Mouse (Mus musculus): ENCODE data around the gene Phc2. TPM values are rescaled to one million over a fixed set of nuclear protein-coding genes. Genes with fewer than 3 reads are reported as not detected.

The Phc2 gene
- total RNA-seq, 2 experiments from 2014 or later, result 29.8 to 36.7 TPM

GRCm38 (mm10) chr4:128743031-128743626 is 88.6 kb downstream of the Phc2 start:
- no peak for DNase-seq

DNA sequence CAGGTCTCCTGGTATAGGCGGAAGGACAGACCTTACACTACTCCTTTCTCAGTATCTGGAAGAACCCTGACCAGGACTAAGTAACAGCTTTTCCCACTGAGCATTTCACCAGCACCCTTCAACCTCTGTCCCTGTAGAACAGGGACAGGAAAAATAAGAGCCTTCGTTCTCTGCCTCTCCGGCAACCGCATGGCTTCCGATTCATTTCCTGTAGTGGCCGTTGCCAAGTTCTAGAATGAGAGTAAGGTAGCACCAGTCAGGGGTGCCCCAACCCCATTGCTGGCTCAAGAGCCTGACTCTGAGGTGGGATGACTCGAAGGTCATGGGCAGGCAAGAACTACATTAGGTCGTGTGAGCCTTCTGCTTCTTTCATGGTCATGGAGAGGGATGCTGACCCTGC is 90.7 kb downstream of the Phc2 start:
- no peak for DNase-seq

DNA sequence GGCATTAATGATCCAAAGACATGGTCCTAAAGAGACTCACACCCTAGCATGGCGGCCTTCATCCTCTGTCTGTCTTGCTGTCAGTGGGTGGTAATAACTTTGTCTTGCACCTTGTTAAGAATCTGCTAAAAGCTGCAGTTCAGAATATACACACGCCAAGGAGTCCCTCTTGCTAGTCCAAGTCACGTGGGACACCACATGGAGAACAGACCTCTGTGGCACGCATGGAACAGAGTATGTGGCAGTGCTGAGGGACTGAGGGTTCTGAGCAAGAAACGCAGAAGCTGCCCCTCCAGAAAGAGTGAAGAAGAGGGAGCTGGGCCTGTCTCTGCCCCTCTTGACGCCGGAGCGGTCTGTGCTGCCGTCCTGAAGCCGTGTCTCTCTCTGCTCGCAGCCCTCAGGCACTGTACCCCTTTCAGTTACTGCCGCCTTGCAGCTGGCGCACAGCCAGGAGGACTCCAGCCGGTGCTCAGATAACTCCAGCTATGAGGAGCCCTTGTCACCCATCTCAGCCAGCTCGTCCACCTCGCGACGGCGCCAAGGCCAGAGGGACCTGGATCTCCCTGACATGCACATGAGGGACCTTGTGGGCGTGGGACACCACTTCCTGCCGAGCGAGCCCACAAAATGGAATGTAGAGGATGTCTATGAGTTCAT is 93.2 kb downstream of the Phc2 start:
- no peak for DNase-seq

DNA sequence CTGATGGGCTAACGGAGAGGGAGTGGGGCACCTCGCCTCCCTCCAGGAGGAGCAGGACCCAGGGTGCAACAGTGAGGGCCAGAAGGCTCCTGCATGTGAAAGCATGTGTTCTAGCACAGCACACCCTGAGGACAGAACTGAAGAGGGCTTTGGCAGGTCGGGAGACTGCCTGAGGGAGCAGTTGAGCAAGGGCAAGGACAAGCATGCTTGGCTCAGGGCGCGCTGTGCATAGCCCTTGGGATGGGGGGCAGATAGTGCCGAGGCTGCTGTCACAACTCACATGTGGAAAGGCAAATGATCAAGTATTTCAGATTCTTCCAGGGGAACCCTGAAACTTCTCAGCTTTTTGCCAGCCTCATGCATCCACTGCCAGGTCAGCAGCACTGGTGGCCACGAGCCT is 93.8 kb downstream of the Phc2 start:
- no peak for DNase-seq

- DNase-seq, result no peak
These were observed 96.5 kb downstream of the Phc2 start for GRCm38 (mm10) chr4:128751006-128751405.

DNA sequence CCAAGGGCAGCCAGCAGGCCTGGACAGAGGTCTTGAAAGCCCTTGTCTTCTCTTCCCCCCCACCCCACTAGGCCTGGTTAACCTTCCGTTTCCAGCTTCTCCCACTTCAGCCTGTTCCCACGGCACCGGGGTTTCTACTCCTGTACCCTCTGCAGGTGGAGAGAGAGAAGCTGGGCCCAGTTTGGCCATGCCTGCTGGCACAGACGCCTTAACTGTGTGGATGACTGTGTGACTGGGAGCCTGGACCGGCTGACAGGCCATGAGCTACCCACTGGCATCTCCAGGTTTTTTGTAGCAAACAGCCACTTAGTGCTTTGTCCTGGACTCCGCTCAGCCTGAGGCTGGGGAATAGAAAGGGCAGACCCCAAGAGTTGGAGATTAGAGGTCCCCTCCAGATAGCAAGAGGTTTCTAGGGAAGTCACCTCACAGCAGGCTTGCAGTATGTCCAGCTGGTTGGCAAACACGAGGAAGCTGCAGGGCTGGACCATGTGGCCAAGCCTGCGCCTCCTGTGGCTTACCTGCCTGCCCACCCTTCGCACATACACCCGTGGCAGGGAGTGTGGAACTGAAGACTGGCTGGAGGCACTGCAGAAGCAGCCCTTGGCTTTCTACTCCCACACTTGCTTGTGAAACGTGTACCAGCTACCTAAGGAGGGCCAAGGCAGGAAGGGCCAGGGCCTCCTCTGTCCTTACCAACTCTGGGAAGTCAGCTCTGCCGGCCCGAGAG is 97.7 kb downstream of the Phc2 start:
- no peak for DNase-seq

- no peak for DNase-seq
These were observed 99.1 kb downstream of the Phc2 start for GRCm38 (mm10) chr4:128753571-128753970.

- no peak for DNase-seq
These were observed 100.6 kb downstream of the Phc2 start, which contains the start of gene A3galt2 for GRCm38 (mm10) chr4:128755064-128755463. TSS of gene A3galt2 (plus strand) at chr4:128755364.

GRCm38 (mm10) chr4:128755900-128756299 is 101.4 kb downstream of the Phc2 start:
- no peak for DNase-seq

DNA sequence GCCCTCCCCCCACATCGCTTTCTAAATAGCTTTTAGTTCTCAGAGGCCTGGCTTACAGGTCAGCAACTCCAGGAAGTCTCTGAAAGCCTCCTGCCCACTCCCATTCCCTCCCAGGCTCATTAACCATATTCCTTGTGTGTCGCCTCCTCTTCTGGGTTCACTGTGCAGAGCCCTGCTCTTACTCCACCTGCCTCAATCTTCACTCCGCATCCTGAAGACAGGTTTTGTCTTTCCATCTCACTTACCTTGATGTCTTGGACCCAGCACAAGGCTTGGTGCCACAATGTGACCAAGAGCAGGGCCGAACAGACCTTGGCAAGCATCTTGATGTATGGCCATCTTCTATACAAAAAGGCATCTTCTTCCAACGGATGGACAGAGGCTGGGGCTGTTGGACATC is 104.7 kb downstream of the Phc2 start:
- DNase-seq, result no peak

GRCm38 (mm10) chr4:128760029-128760428 is 105.5 kb downstream of the Phc2 start:
- no peak for DNase-seq

GRCm38 (mm10) chr4:128766929-128767328 is 112.4 kb downstream of the Phc2 start:
- no peak for DNase-seq

- no peak for DNase-seq
These were observed 113.6 kb downstream of the Phc2 start for GRCm38 (mm10) chr4:128768120-128768519.

DNA sequence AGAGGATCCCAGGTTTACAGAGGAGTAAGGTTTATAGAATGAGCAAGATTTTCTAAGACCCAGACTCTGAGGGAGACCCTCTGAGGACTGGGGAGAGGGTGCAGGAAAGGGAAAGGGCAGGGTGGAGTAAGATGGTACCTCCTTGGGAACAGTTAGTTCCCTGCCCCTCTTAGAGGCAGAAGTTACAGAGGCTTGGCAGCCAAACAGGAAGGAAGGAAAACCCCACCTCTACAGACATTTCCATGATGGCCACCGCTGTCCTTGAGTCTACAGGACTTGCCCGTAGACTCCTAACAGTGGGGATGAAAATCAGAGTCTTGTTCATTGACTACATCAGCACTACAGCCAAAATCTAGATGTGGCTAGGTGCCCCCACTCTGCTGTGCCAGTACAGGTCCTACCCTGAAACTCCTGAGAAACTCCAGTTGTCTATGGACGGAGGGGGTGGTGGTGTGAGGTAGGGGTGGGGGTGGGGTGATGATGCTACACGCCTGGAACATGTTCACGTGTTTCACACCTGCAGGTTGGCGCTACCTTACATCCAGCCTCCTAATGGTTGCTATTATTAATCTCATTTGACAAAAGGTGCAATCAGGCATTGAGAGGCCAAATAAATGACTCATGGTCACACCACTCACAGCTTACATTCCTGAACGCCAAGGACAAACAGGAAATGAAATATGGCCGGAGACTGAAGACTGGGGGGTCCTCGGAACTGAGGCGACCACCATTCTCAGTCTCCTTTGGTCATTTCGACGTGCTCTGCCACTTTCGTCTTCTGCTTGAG is 115.3 kb downstream of the Phc2 start:
- no peak for DNase-seq

DNA sequence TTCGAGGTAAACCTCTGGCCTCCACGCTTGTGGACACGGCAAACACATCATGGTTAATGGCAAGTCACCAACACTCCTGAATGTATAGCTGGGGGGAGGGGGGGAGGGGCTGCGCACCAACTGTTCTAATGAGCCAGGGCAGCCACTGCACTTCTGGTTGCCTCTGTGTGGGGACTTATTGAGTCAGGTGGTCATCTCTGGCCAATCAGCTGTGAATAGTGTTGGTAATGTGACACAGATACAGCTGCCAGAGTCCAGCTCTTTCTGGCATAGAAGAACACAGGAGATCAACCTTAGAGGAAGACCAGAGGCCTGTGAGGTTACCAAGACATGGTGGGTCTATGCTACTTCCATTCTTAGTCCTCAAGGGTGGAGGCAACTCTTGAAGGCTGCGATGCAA is 116.2 kb downstream of the Phc2 start:
- no peak for DNase-seq

GRCm38 (mm10) chr4:128773820-128774219 is 119.3 kb downstream of the Phc2 start:
- DNase-seq, result no peak

GRCm38 (mm10) chr4:128774467-128774866 is 120.0 kb downstream of the Phc2 start:
- peak; percentile 46 for DNase-seq

DNA sequence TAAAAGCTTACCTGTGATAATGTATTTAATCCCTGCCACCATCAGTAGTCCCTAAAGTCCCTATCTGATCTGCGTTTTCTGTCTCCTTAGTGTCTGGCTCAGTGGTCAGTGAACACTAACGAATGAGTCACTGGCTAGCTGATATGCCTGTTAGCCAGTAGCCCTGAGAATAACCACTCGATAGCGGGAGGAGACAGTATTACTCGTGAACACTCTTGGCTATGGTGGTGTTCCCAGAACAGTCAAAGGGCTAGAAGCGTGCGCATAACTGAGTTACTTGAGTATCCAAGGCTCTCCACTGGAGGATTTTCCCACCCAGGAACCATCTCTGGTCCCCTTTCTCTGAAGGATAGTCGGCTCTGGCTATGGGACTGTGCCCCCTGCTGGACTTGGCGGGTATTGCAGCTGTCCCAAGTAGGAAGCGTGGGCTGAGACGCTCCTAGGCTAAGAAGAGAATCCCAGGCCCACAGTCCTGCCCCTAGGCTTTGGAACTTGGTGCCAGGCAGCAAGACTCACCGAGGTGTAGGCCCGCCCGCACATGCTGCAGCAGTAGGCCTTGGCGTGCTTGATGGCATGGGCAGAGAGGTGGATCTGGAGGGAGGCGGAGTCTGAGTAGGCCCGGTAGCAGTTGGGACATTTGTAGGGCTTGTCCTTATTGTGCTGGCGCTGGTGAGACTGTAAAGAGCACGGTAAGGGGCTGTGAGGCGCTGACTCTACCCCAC is 122.2 kb downstream of the Phc2 start:
- peak; percentile 88 for DNase-seq

GRCm38 (mm10) chr4:128777593-128777992 is 123.1 kb downstream of the Phc2 start:
- no peak for DNase-seq

DNA sequence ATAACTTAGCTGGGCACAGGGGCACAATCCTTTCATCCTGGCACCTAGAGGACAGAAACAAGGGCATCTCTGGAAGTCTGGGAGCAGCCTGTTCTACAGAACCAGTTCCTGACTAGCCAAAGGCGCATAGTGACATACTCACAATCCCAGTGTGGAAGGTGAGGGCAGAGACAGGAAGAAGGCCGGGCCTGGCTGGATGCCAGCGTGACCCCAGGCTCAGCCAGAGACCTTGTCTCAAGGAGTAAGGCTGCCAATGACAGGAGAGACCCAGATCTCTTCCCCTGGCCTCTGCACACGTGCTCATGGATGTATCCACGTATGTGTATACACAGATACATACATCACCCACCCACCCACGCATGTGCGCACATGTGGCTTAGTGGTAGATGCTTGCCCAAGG is 127.5 kb downstream of the Phc2 start:
- no peak for DNase-seq

- no peak for DNase-seq
These were observed 128.1 kb downstream of the Phc2 start for GRCm38 (mm10) chr4:128782645-128783044.

All from gastrocnemius, postnatal 10 days (tissue).